Mouse (Mus musculus): ENCODE data around the gene Itsn1. TPM values are rescaled to one million over a fixed set of nuclear protein-coding genes. Genes with fewer than 3 reads are reported as not detected.

Itsn1 gene
- polyA plus RNA-seq, 1 experiment from 2014 or later, result 34.5 TPM

GRCm38 (mm10) chr16:91783191-91783590 lies 54.1 kb downstream of the Itsn1 start:
- Histone ChIP-seq H3K36me3 (peaks cover 49% of the 10 kb centered on the region), H3K4me3 (no peak overlapping the region), H3K27me3 (ENCODE audit: low read depth, poor library complexity, severe bottlenecking) (no peaks in the 10 kb centered on the region), H3K4me1 (no peaks in the 10 kb centered on the region; the same call in 1 of the 2 replicates), H3K9me3 (replicated peaks) (no peaks in the 10 kb centered on the region), H3K27ac (no peak overlapping the region)
- DNase-seq (ENCODE audit: low spot score), result no peak
- whole genome bisulfite sequencing, result 94% methylated on average over 7 of the region's 7 CpGs

- no peak for DNase-seq (ENCODE audit: low spot score)
- peaks cover 57% of the 10 kb centered on the region for H3K36me3 ChIP-seq
- no peaks in the 10 kb centered on the region for H3K9me3 ChIP-seq (replicated peaks)
- no peaks in the 10 kb centered on the region for H3K27me3 ChIP-seq (ENCODE audit: low read depth, poor library complexity, severe bottlenecking)
- 84% methylated on average over 6 of the region's 6 CpGs for WGBS
- H3K4me1 ChIP-seq, result no peaks in the 10 kb centered on the region; the same call in 1 of the 2 replicates
- no peak overlapping the region for H3K4me3 ChIP-seq
- no peak overlapping the region for H3K27ac ChIP-seq
Observed at GRCm38 (mm10) chr16:91784298-91784697, 55.2 kb downstream of the Itsn1 start.

GRCm38 (mm10) chr16:91786425-91786824 lies 57.3 kb downstream of the Itsn1 start:
- H3K4me1 ChIP-seq, result no peaks in the 10 kb centered on the region; the same call in 1 of the 2 replicates
- WGBS, result 93% methylated on average over 10 of the region's 10 CpGs
- DNase-seq (ENCODE audit: low spot score), result no peak
- H3K27me3 ChIP-seq (ENCODE audit: low read depth, poor library complexity, severe bottlenecking), result no peaks in the 10 kb centered on the region
- H3K27ac ChIP-seq, result no peak overlapping the region
- H3K9me3 ChIP-seq (replicated peaks), result no peaks in the 10 kb centered on the region
- peaks cover 61% of the 10 kb centered on the region for H3K36me3 ChIP-seq
- H3K4me3 ChIP-seq, result no peak overlapping the region

- WGBS, result 74% methylated on average over 6 of the region's 6 CpGs
- Histone ChIP-seq H3K27ac (no peak overlapping the region), H3K9me3 (replicated peaks) (no peaks in the 10 kb centered on the region), H3K27me3 (ENCODE audit: low read depth, poor library complexity, severe bottlenecking) (no peaks in the 10 kb centered on the region), H3K4me1 (peaks cover 12% of the 10 kb centered on the region; the same call in 1 of the 2 replicates), H3K4me3 (no peak overlapping the region), H3K36me3 (peaks cover 59% of the 10 kb centered on the region)
- DNase-seq (ENCODE audit: low spot score), result no peak
Observed at GRCm38 (mm10) chr16:91789728-91790127, 60.6 kb downstream of the Itsn1 start.

- peaks cover 55% of the 10 kb centered on the region for H3K36me3 ChIP-seq
- WGBS, result 68% methylated on average over 8 of the region's 8 CpGs
- DNase-seq (ENCODE audit: low spot score), result no peak
- no peak overlapping the region for H3K27ac ChIP-seq
- H3K9me3 ChIP-seq (replicated peaks), result no peaks in the 10 kb centered on the region
- no peak overlapping the region for H3K4me3 ChIP-seq
- H3K4me1 ChIP-seq, result peaks cover 12% of the 10 kb centered on the region; the same call in 1 of the 2 replicates
- no peaks in the 10 kb centered on the region for H3K27me3 ChIP-seq (ENCODE audit: low read depth, poor library complexity, severe bottlenecking)
Observed at GRCm38 (mm10) chr16:91792477-91793196, 63.6 kb downstream of the Itsn1 start.

- Histone ChIP-seq H3K4me3 (no peak overlapping the region), H3K27me3 (ENCODE audit: low read depth, poor library complexity, severe bottlenecking) (no peaks in the 10 kb centered on the region), H3K27ac (no peak overlapping the region), H3K36me3 (peaks cover 51% of the 10 kb centered on the region), H3K4me1 (peaks cover 12% of the 10 kb centered on the region; the same call in 1 of the 2 replicates), H3K9me3 (replicated peaks) (no peaks in the 10 kb centered on the region)
- DNase-seq (ENCODE audit: low spot score), result no peak
- WGBS, result 94% methylated on average over 13 of the region's 13 CpGs
Observed at GRCm38 (mm10) chr16:91793507-91794278, 64.6 kb downstream of the Itsn1 start.

GRCm38 (mm10) chr16:91794306-91794705 lies 65.2 kb downstream of the Itsn1 start:
- 94% methylated on average over 7 of the region's 7 CpGs for WGBS
- peaks cover 12% of the 10 kb centered on the region; the same call in 1 of the 2 replicates for H3K4me1 ChIP-seq
- DNase-seq (ENCODE audit: low spot score), result no peak
- no peak overlapping the region for H3K27ac ChIP-seq
- H3K9me3 ChIP-seq (replicated peaks), result no peaks in the 10 kb centered on the region
- no peak overlapping the region for H3K4me3 ChIP-seq
- H3K36me3 ChIP-seq, result peaks cover 48% of the 10 kb centered on the region
- no peaks in the 10 kb centered on the region for H3K27me3 ChIP-seq (ENCODE audit: low read depth, poor library complexity, severe bottlenecking)

- peaks cover 48% of the 10 kb centered on the region for H3K36me3 ChIP-seq
- H3K27ac ChIP-seq, result no peak overlapping the region
- no peak for DNase-seq (ENCODE audit: low spot score)
- H3K4me3 ChIP-seq, result no peak overlapping the region
- WGBS, result 95% methylated on average over 2 of the region's 2 CpGs
- H3K9me3 ChIP-seq (replicated peaks), result no peaks in the 10 kb centered on the region
- H3K4me1 ChIP-seq, result peaks cover 12% of the 10 kb centered on the region; the same call in 1 of the 2 replicates
- H3K27me3 ChIP-seq (ENCODE audit: low read depth, poor library complexity, severe bottlenecking), result no peaks in the 10 kb centered on the region
Observed at GRCm38 (mm10) chr16:91795044-91795443, 66.0 kb downstream of the Itsn1 start.

- DNase-seq (ENCODE audit: low spot score), result no peak
- H3K4me1 ChIP-seq, result peaks cover 12% of the 10 kb centered on the region; the same call in 1 of the 2 replicates
- 94% methylated on average over 9 of the region's 9 CpGs for WGBS
- H3K4me3 ChIP-seq, result no peak overlapping the region
- H3K36me3 ChIP-seq, result peaks cover 46% of the 10 kb centered on the region
- no peaks in the 10 kb centered on the region for H3K27me3 ChIP-seq (ENCODE audit: low read depth, poor library complexity, severe bottlenecking)
- no peaks in the 10 kb centered on the region for H3K9me3 ChIP-seq (replicated peaks)
- H3K27ac ChIP-seq, result no peak overlapping the region
Observed at GRCm38 (mm10) chr16:91795606-91796005, 66.5 kb downstream of the Itsn1 start.

- WGBS, result 95% methylated on average over 13 of the region's 13 CpGs
- Histone ChIP-seq H3K36me3 (peaks cover 64% of the 10 kb centered on the region), H3K27ac (no peak overlapping the region)
Observed at GRCm38 (mm10) chr16:91801426-91801825, 72.3 kb downstream of the Itsn1 start.

GRCm38 (mm10) chr16:91802461-91803062 lies 73.5 kb downstream of the Itsn1 start:
- 43% methylated on average over 5 of the region's 5 CpGs for WGBS
- H3K9me3 ChIP-seq (replicated peaks), result no peaks in the 10 kb centered on the region
- H3K27ac ChIP-seq, result no peak overlapping the region
- peaks cover 65% of the 10 kb centered on the region for H3K36me3 ChIP-seq
- DNase-seq (ENCODE audit: low spot score), result no peak
- H3K4me3 ChIP-seq, result no peak overlapping the region
- peaks cover 17% of the 10 kb centered on the region for H3K4me1 ChIP-seq
- H3K27me3 ChIP-seq (ENCODE audit: low read depth, poor library complexity, severe bottlenecking), result no peaks in the 10 kb centered on the region

More at GRCm38 (mm10) chr16:91801426-91801825, 72.3 kb downstream of the Itsn1 start:
- Histone ChIP-seq H3K4me1 (peaks cover 17% of the 10 kb centered on the region), H3K27me3 (ENCODE audit: low read depth, poor library complexity, severe bottlenecking) (no peaks in the 10 kb centered on the region), H3K9me3 (replicated peaks) (no peaks in the 10 kb centered on the region), H3K4me3 (no peak overlapping the region)
- DNase-seq (ENCODE audit: low spot score), result no peak

- H3K36me3 ChIP-seq, result peaks cover 72% of the 10 kb centered on the region
- H3K27me3 ChIP-seq (ENCODE audit: low read depth, poor library complexity, severe bottlenecking), result no peaks in the 10 kb centered on the region
- WGBS, result 87% methylated on average over 8 of the region's 8 CpGs
- H3K27ac ChIP-seq, result no peak overlapping the region
- no peak overlapping the region for H3K4me3 ChIP-seq
- no peaks in the 10 kb centered on the region for H3K9me3 ChIP-seq (replicated peaks)
- DNase-seq (ENCODE audit: low spot score), result no peak
- peaks cover 17% of the 10 kb centered on the region for H3K4me1 ChIP-seq
Observed at GRCm38 (mm10) chr16:91804418-91804817, 75.3 kb downstream of the Itsn1 start.

- H3K4me3 ChIP-seq, result no peak overlapping the region
- H3K4me1 ChIP-seq, result peaks cover 17% of the 10 kb centered on the region
- H3K27me3 ChIP-seq (ENCODE audit: low read depth, poor library complexity, severe bottlenecking), result no peaks in the 10 kb centered on the region
- peaks cover 76% of the 10 kb centered on the region for H3K36me3 ChIP-seq
- H3K9me3 ChIP-seq (replicated peaks), result no peaks in the 10 kb centered on the region
- DNase-seq (ENCODE audit: low spot score), result no peak
- H3K27ac ChIP-seq, result no peak overlapping the region
- WGBS, result 60% methylated on average over 5 of the region's 5 CpGs
Observed at GRCm38 (mm10) chr16:91804831-91805230, 75.8 kb downstream of the Itsn1 start.
